Mouse (Mus musculus) kidney, embryonic 14.5 days (tissue): ENCODE measurements around the gene Slc22a23. TPM values are rescaled to one million over a fixed set of nuclear protein-coding genes. Genes with fewer than 3 reads are reported as not detected.

ENCODE experiments used
- ATAC-seq: fragments of 200-750 bp; cut with Nextera tagmentation; 2 replicates; pipeline ENCODE4 v1.8.0; 2017; ENCODE audit warnings: moderate number of reproducible peaks, mild to moderate bottlenecking, moderate TSS enrichment, moderate library complexity; ENCODE audit not compliant: low FRiP score, low TSS enrichment
- H3K27ac ChIP-seq: fragments of 300-500 bp; sonication (generic); 2 replicates; pipeline ENCODE4 v1.5.1; 2014; ENCODE audit warnings: low read depth, mild to moderate bottlenecking, low read length, moderate library complexity, mixed read lengths
- H3K27me3 ChIP-seq: fragments of 300-500 bp; sonication (generic); 2 replicates; pipeline ENCODE4 v1.6.1; 2014; ENCODE audit warnings: mild to moderate bottlenecking, low read length; ENCODE audit not compliant: control insufficient read depth, insufficient read depth
- H3K36me3 ChIP-seq: fragments of 300-500 bp; sonication (generic); 2 replicates; pipeline ENCODE4 v1.6.1; 2014; ENCODE audit warnings: low read length, mixed read lengths; ENCODE audit not compliant: control insufficient read depth, insufficient read depth
- H3K4me1 ChIP-seq: fragments of 300-500 bp; sonication (generic); 2 replicates; pipeline ENCODE4 v1.6.1; 2014; ENCODE audit warnings: low read length, mixed read lengths; ENCODE audit not compliant: control insufficient read depth, insufficient read depth
- H3K4me2 ChIP-seq: fragments of 300-500 bp; sonication (generic); replicated peaks from 2 replicates; pipeline ENCODE4 v1.6.1; 2014; ENCODE audit warnings: low read depth, mild to moderate bottlenecking, low read length
- H3K4me3 ChIP-seq: fragments of 300-500 bp; sonication (generic); 2 replicates; pipeline ENCODE4 v1.5.1; 2014; ENCODE audit warnings: mild to moderate bottlenecking, low read length
- H3K9ac ChIP-seq: fragments of 300-500 bp; sonication (generic); 2 replicates; pipeline ENCODE4 v1.6.1; 2014; ENCODE audit warnings: low read depth, mild to moderate bottlenecking, low read length, moderate library complexity
- H3K9me3 ChIP-seq: fragments of 300-500 bp; sonication (generic); 2 replicates; pipeline ENCODE4 v1.6.1; 2016; ENCODE audit warnings: low read length; ENCODE audit not compliant: control insufficient read depth
- WGBS: fragments of 180-500 bp; shearing (Covaris S2); extraction: QIAGEN DNeasy Blood & Tissue Kit; methylation state at CpG from one replicate; pipeline ENCODE4 v1.1.7; 2014; 5-methylcytosine and 5-hydroxymethylcytosine counted together
- polyA plus RNA-seq: library from polyadenylated mRNA; unstranded; fragments of >200 nt; fragmentation: Nextera tagmentation; extraction: Ambion mirVana; gene quantifications from 2 replicates; pipeline ENCODE4 v1.2.1, GENCODE M21; 2014

Slc22a23 gene
- polyA plus RNA-seq, 1 experiment from 2014 or later = 2.8 TPM

- no peaks in the 10 kb centered on the region for H3K36me3 ChIP-seq
- H3K27ac ChIP-seq = no peak overlapping the region
- peaks cover 11% of the 10 kb centered on the region for H3K4me1 ChIP-seq
- no peak overlapping the region for H3K4me3 ChIP-seq
- no peaks in the 10 kb centered on the region for H3K9me3 ChIP-seq
- no peak overlapping the region for H3K9ac ChIP-seq
- H3K4me2 ChIP-seq = no peak overlapping the region
- peaks cover 26% of the 10 kb centered on the region for H3K27me3 ChIP-seq
- ATAC-seq = no peak
- WGBS = 77% methylated on average over 4 of the region's 4 CpGs
These were observed 1.8 kb upstream of the Slc22a23 start for GRCm38 (mm10) chr13:34346748-34347147.

- Histone ChIP-seq H3K4me2 (peak overlapping the region; percentile 93; the same call in 1 of the 2 replicates), H3K4me3 (peak overlapping the region; percentile 75), H3K27me3 (peaks cover 26% of the 10 kb centered on the region), H3K9ac (no peak overlapping the region), H3K9me3 (no peaks in the 10 kb centered on the region), H3K36me3 (no peaks in the 10 kb centered on the region), H3K4me1 (peaks cover 11% of the 10 kb centered on the region), H3K27ac (no peak overlapping the region)
- no peak for ATAC-seq
- 58% methylated on average over 7 of the region's 7 CpGs for WGBS
These were observed 1.3 kb upstream of the Slc22a23 start for GRCm38 (mm10) chr13:34346238-34346637.

GRCm38 (mm10) chr13:34344376-34345127, 430 bp downstream of the Slc22a23 start:
- Histone ChIP-seq H3K36me3 (no peaks in the 10 kb centered on the region), H3K9ac (peak overlapping the region; percentile 79), H3K27ac (no peak overlapping the region), H3K4me3 (peak overlapping the region; percentile 75), H3K9me3 (no peaks in the 10 kb centered on the region), H3K4me1 (peaks cover 11% of the 10 kb centered on the region), H3K4me2 (peak overlapping the region; percentile 93), H3K27me3 (peaks cover 26% of the 10 kb centered on the region)
- peak; percentile 72 for ATAC-seq
- under 1% methylated on average over 55 of the region's 101 CpGs for WGBS

- Histone ChIP-seq H3K36me3 (no peaks in the 10 kb centered on the region), H3K4me2 (peak overlapping the region; percentile 93), H3K4me3 (peak overlapping the region; percentile 75), H3K9me3 (no peaks in the 10 kb centered on the region), H3K27me3 (peaks cover 26% of the 10 kb centered on the region), H3K4me1 (peaks cover 11% of the 10 kb centered on the region), H3K27ac (no peak overlapping the region), H3K9ac (peak overlapping the region; percentile 79)
- 2% methylated on average over 31 of the region's 31 CpGs for WGBS
- ATAC-seq = peak; percentile 5; the same call in 1 of the 2 replicates
These were observed 1.1 kb downstream of the Slc22a23 start for GRCm38 (mm10) chr13:34343719-34344375.

- Histone ChIP-seq H3K4me2 (no peak overlapping the region), H3K9ac (no peak overlapping the region)
- WGBS = 86% methylated on average over 6 of the region's 6 CpGs
These were observed 2.6 kb downstream of the Slc22a23 start for GRCm38 (mm10) chr13:34342286-34342890.

GRCm38 (mm10) chr13:34336895-34337294, 8.1 kb downstream of the Slc22a23 start:
- Histone ChIP-seq H3K27ac (no peak overlapping the region), H3K9ac (no peak overlapping the region), H3K4me1 (no peaks in the 10 kb centered on the region), H3K27me3 (no peaks in the 10 kb centered on the region), H3K4me2 (no peak overlapping the region), H3K9me3 (no peaks in the 10 kb centered on the region), H3K4me3 (no peak overlapping the region), H3K36me3 (no peaks in the 10 kb centered on the region)
- 88% methylated on average over 1 of the region's 1 CpGs for WGBS
- ATAC-seq = no peak

More at GRCm38 (mm10) chr13:34342286-34342890, 2.6 kb downstream of the Slc22a23 start:
- no peaks in the 10 kb centered on the region for H3K36me3 ChIP-seq
- H3K27ac ChIP-seq = no peak overlapping the region
- H3K4me1 ChIP-seq = peaks cover 11% of the 10 kb centered on the region
- H3K4me3 ChIP-seq = no peak overlapping the region
- no peaks in the 10 kb centered on the region for H3K9me3 ChIP-seq
- H3K27me3 ChIP-seq = peaks cover 26% of the 10 kb centered on the region
- ATAC-seq = no peak

- Histone ChIP-seq H3K36me3 (no peaks in the 10 kb centered on the region), H3K27ac (no peak overlapping the region), H3K4me1 (no peaks in the 10 kb centered on the region), H3K4me2 (no peak overlapping the region), H3K9me3 (no peaks in the 10 kb centered on the region), H3K9ac (no peak overlapping the region), H3K4me3 (no peak overlapping the region), H3K27me3 (no peaks in the 10 kb centered on the region)
- 86% methylated on average over 2 of the region's 2 CpGs for WGBS
- no peak for ATAC-seq
These were observed 10.1 kb downstream of the Slc22a23 start for GRCm38 (mm10) chr13:34334847-34335246.

GRCm38 (mm10) chr13:34332762-34333161, 12.2 kb downstream of the Slc22a23 start:
- H3K9ac ChIP-seq = no peak overlapping the region
- H3K4me2 ChIP-seq = no peak overlapping the region
- no peak for ATAC-seq
- no peaks in the 10 kb centered on the region for H3K27me3 ChIP-seq
- no peaks in the 10 kb centered on the region for H3K36me3 ChIP-seq
- WGBS = 39% methylated on average over 7 of the region's 7 CpGs
- H3K4me3 ChIP-seq = no peak overlapping the region
- H3K9me3 ChIP-seq = no peaks in the 10 kb centered on the region
- no peaks in the 10 kb centered on the region for H3K4me1 ChIP-seq
- no peak overlapping the region for H3K27ac ChIP-seq
